Mouse (Mus musculus): ENCODE measurements around the gene Cox20.

DNA sequence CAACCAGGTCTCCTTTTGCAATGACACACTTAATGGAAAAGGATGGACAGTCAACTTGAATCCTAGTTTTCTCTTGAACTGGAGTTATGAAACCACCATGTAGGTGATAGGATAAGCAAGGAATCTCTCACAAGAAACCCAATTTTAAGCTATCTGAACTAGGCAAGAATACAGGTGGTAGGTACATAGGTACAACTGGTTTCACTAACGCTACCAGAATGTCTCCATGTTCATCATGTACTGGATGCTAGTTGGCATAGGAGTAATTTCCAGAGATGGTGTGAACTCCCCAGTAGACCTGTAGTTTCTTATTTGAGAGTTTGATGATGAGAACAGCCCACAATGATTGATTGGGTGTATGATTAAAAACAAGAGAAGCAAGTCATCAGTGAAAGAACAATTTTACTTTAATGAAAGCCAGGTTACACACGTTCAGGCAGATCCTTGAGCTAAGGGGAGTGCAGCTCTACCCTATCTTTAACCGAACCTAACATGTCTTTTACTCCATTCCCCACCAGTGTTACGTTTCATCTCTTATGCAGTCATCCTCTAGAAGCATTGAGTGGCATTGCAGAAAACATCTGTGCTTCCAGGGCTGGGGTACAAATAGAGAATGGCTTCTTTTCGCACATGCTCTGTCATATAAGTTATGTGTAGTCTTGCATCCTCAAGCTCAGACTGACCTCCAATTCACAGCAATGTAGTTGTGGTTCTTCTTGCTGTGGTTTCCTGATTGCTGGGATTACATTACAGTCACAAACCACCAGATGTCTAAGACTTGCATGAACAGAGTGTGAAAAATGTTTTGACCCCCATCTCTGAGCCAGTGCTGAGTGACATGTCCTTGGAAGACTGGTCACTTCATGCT is 2.0 kb downstream of the Cox20 start:
- TF ChIP-seq CTCF (IDR thresholded peaks at IDR 0.05; ENCODE audit: borderline replicate concordance, extremely low read depth, insufficient read depth, insufficient read length) (no peak), POLR2A (IDR thresholded peaks at IDR 0.05; ENCODE audit: borderline replicate concordance, extremely low read depth, insufficient read depth, insufficient read length, poor library complexity, severe bottlenecking) (no peak)
